10 mouse cellular contexts compared by ENCODE assay signal in the genomic region with DNA sequence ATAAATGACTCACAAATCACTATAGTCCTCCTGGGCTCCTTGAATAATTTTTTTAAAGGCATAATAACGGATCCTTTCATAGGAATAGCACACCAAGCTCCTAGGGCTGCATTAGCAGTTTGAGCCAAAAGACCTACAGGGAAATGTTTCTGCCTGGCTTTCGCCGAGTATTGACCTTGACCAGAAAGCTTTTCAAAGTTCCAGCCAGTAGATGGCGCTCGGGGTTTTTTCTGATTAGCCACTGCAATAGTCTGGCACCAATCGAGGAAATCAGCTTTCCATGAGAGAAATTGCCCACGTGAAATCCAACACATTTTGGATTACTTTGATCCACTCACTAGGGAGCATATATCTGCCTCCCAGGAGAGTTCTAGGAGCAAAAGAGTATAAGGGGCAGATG. TPM values are rescaled to one million over a fixed set of nuclear protein-coding genes. Genes with fewer than 3 reads are reported as not detected.
DNase-seq lines count a peak whose midpoint lies in the region; ATAC-seq lines count a peak whose summit lies in the region.
"Had no signal": no experiment of that assay in that cellular context is flagged by ENCODE, and none has a peak within 500 bp of the region (broad histone marks: within the 10 kb centered on the region; RNA-seq: fewer than 3 reads in every experiment).

No protein-coding gene starts in this region.

- DNase-seq in gastrocnemius, adult 18-20 months (ENCODE audit: low spot score): peak; percentile 54
- DNase-seq in gastrocnemius, postnatal 25 days: no peak
- peak; percentile 42 to 50 for DNase-seq in urinary bladder, adult 18-20 months (ENCODE audit: low spot score in 2 of 2)
- no peak for DNase-seq in urinary bladder, postnatal 4 days (ENCODE audit: low spot score in 2 of 2)
- peak; percentile 2 for DNase-seq in embryo, embryonic 11.5 days (ENCODE audit: low read depth, low spot score)
- DNase-seq in layer of hippocampus, adult 9-11 months: peak; percentile 19
- DNase-seq in right cerebral cortex, postnatal 4 days: peak; percentile 45

- ATAC-seq in megakaryocyte-erythroid progenitor cell, adult 5-6 weeks (replicated peaks; ENCODE audit: low FRiP score, low TSS enrichment, poor library complexity, severe bottlenecking): no peak

RNA-seq across cellular contexts. Expression of a gene that starts 17.0 kb away (rescaled TPM):
- total RNA-seq in gastrocnemius, adult 18-20 months (2021): not detected
- total RNA-seq in gastrocnemius, postnatal 25 days (2021): not detected
- total RNA-seq in megakaryocyte-erythroid progenitor cell, adult 5-6 weeks (2014; fragmentation: Nextera tagmentation): not detected in 2 replicates
- not detected in 2 replicates for total RNA-seq in megakaryocyte-erythroid progenitor cell, adult 5-6 weeks (2017)
- total RNA-seq: G1E; gastrocnemius, postnatal 36 days had no signal

RNA-seq across cellular contexts. Expression of a gene that starts 46.6 kb away (rescaled TPM):
- 1 to 10 TPM in 1 of 2 experiments, not detected in 1; 3.5 TPM for total RNA-seq in gastrocnemius, adult 18-20 months (2021)
- 1 to 10 TPM in 1 of 2 experiments, not detected in 1; 2.2 TPM for total RNA-seq in gastrocnemius, postnatal 25 days (2021)
- total RNA-seq in megakaryocyte-erythroid progenitor cell, adult 5-6 weeks (2014; fragmentation: Nextera tagmentation): not detected in 2 replicates
- not detected in 2 replicates for total RNA-seq in megakaryocyte-erythroid progenitor cell, adult 5-6 weeks (2017)
- total RNA-seq: G1E had no signal

Comparison
In these comparisons a context has a peak if more than half of its experiments do, and no peak if none do; other contexts are left out.
1. DNase-seq: peak in gastrocnemius, adult 18-20 months (single experiment), urinary bladder, adult 18-20 months (2 of 2), embryo, embryonic 11.5 days (single experiment), layer of hippocampus, adult 9-11 months (single experiment) and right cerebral cortex, postnatal 4 days (single experiment); none in gastrocnemius, postnatal 25 days (single experiment) and urinary bladder, postnatal 4 days (0 of 2).